Mouse (Mus musculus) C2C12 (cell line): ENCODE measurements around the gene Eif2s2. TPM values are rescaled to one million over a fixed set of nuclear protein-coding genes. Genes with fewer than 3 reads are reported as not detected.

Experiments
- H3K27me3 ChIP-seq: one replicate; pipeline ENCODE4 v1.6.1; 2011; ENCODE audit not compliant: control insufficient read depth, insufficient read depth, insufficient read length
- H3K36me3 ChIP-seq: one replicate; pipeline ENCODE4 v1.6.1; 2011; ENCODE audit not compliant: control insufficient read depth, insufficient read depth
- H3K4me3 ChIP-seq: one replicate; pipeline ENCODE4 v1.5.1; 2011; ENCODE audit warnings: mild to moderate bottlenecking, control low read depth; ENCODE audit not compliant: poor library complexity, insufficient read depth, severe bottlenecking
- H3K79me2 ChIP-seq: one replicate; pipeline ENCODE4 v1.6.1; 2011; ENCODE audit not compliant: control insufficient read depth, insufficient read depth
- H3K79me3 ChIP-seq: one replicate; pipeline ENCODE4 v1.6.1; 2011; ENCODE audit warnings: low read depth, control low read depth
- H3ac ChIP-seq: one replicate; pipeline ENCODE3; 2011; ENCODE audit warnings: low read depth; ENCODE audit not compliant: control insufficient read depth, insufficient read length
- CEBPB ChIP-seq: IDR thresholded peaks from one replicate; pipeline ENCODE4 v1.6.1; 2011; ENCODE audit warnings: low read depth, mild to moderate bottlenecking, control low read depth, moderate library complexity
- CTCF ChIP-seq: IDR thresholded peaks from one replicate; pipeline ENCODE4 v1.5.1; 2011; ENCODE audit not compliant: control insufficient read depth, insufficient read depth, insufficient read length
- FOSL1 ChIP-seq: IDR thresholded peaks from one replicate; pipeline ENCODE4 v1.8.0; 2011; ENCODE audit warnings: mild to moderate bottlenecking, low read length; ENCODE audit not compliant: poor library complexity, insufficient read depth, severe bottlenecking
- MAX ChIP-seq: IDR thresholded peaks from one replicate; pipeline ENCODE4 v1.6.1; 2011; ENCODE audit warnings: mild to moderate bottlenecking, control low read depth
- MYOD1 ChIP-seq: IDR thresholded peaks from one replicate; pipeline ENCODE4 v1.6.1; 2011; ENCODE audit warnings: low read depth; ENCODE audit not compliant: control insufficient read depth, insufficient read length
- MYOG ChIP-seq: IDR thresholded peaks from one replicate; pipeline ENCODE4 v1.6.1; 2011; ENCODE audit not compliant: control insufficient read depth, insufficient read length; ENCODE audit errors: extremely low read depth
- USF1 ChIP-seq: IDR thresholded peaks from one replicate; pipeline ENCODE4 v1.6.1; 2011; ENCODE audit warnings: low read depth, mild to moderate bottlenecking, control low read depth, moderate library complexity
- long read RNA-seq, 2 experiments: library from polyadenylated mRNA; unstranded; transcript quantifications; one replicate each; pipeline ENCODE4 v2.0.0; 2019 to 2020
- polyA plus RNA-seq: library from polyadenylated mRNA; unstranded; fragments of >200 nt; fragmentation: generic; extraction: Trizol; gene quantifications from one replicate; pipeline ENCODE4 v1.2.1, GENCODE M21; 2012; ENCODE audit warnings: missing spikeins

Eif2s2 gene
- 91.2 TPM for polyA plus RNA-seq
- long read RNA-seq, experiment 1, full-length matches to known transcripts = 353 of 472 reads
- long read RNA-seq, experiment 1, partial matches to known transcripts = 107 of 472 reads
- long read RNA-seq, experiment 1, other reads (novel, unspliced or antisense) = 12 of 472 reads
- long read RNA-seq, experiment 2, transcript Eif2s2-205 (10 exons, 2,312 nt) = minor isoform, 74 of 189 reads
- long read RNA-seq, experiment 2, transcript Eif2s2-201 (9 exons, 2,542 nt) = major isoform, 91 of 189 reads
- long read RNA-seq, experiment 2, partial matches to known transcripts = 11 of 189 reads
- long read RNA-seq, experiment 2, other reads (novel, unspliced or antisense) = 8 of 189 reads

GRCm38 (mm10) chr2:154892201-154893044 is at the start of gene Eif2s2:
Gene Eif2s2 (minus strand): TSS chr2:154892935.
- H3K79me2 ChIP-seq = peaks cover 53% of the 10 kb centered on the region
- no peaks in the 10 kb centered on the region for H3K27me3 ChIP-seq
- no peak for TF ChIP-seq USF1
- TF ChIP-seq MAX = peak; percentile 45
- no peak for TF ChIP-seq MYOD1
- TF ChIP-seq FOSL1 = no peak
- TF ChIP-seq CTCF = no peak
- TF ChIP-seq MYOG = no peak
- TF ChIP-seq CEBPB = peak; percentile 57
- peak within 1 kb of the TSS; percentile 94 for H3ac ChIP-seq
- peak within 1 kb of the TSS; percentile 99 for H3K4me3 ChIP-seq
- H3K79me3 ChIP-seq = peaks cover 51% of the 10 kb centered on the region
- H3K36me3 ChIP-seq = peaks cover 32% of the 10 kb centered on the region

DNA sequence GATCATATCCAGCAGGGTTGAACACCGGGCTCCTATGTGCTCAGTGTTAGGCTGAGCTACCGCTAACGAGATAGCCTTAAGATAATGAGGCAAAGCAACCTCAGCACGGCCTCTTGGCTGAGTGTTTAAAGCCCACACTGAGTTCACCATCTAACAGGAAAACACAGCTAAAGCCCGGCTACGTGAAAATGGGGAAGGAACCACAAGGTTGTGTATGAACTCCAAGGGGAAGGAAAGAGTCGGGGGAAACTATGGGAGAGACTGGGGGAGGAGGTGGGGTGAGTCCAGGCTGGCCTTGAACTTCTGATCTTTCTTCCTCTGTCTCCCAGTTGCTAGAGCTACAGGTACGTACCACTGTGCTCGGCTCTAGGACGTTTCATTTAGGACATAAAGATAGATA is 49.2 kb upstream of the Eif2s2 start:
- no peaks in the 10 kb centered on the region for H3K79me3 ChIP-seq
- H3K4me3 ChIP-seq = no peak overlapping the region
- H3K36me3 ChIP-seq = no peaks in the 10 kb centered on the region
- no peaks in the 10 kb centered on the region for H3K79me2 ChIP-seq
- H3K27me3 ChIP-seq = peaks cover 6% of the 10 kb centered on the region
- TF ChIP-seq MYOG (no peak), CTCF (no peak), USF1 (no peak), FOSL1 (no peak), MAX (no peak), MYOD1 (no peak), CEBPB (no peak)
- no peak overlapping the region for H3ac ChIP-seq

DNA sequence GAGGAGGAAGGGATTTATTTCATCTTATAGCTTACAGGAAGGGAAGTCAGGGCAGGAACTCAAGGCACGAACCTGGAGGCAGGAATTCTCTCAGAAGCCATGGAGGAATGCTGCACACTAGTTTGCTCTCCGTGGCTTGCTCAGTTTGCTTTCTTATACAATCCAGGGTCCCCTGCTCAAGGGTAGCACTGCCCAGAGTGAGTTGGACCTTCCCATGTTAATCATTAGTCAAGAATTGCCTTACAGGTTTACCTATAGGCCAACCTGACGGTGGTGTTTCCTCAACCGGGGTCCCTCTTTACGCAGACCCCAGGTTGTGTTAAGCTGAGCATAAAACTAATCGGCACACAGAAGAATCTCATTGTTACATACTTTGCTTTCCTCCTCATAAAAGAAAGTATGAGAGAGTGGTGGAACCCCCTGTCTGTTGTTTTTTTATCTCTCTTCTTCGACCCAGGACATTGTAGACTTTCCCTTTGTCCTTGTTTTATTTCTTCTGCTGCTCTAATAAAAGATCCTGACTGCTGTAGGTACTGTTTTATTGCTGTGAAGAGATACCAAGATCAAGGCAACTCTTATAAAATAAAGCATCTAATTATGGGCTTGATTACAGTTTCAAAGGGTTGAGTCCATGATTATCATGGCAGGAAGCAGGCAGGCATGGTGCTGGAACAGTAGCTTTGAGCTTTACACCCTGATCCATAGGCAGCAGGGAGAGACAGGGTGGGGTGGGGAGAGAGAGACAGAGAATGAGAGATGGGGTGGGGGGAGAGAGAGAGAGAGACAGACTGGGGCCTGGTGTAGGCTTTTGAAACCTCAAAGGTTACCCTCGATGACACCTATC is 45.0 kb upstream of the Eif2s2 start:
- Histone ChIP-seq H3K36me3 (no peaks in the 10 kb centered on the region), H3K79me3 (no peaks in the 10 kb centered on the region), H3K79me2 (no peaks in the 10 kb centered on the region), H3K27me3 (peaks cover 15% of the 10 kb centered on the region), H3ac (no peak overlapping the region), H3K4me3 (no peak overlapping the region)
- TF ChIP-seq CEBPB = no peak
- no peak for TF ChIP-seq USF1
- TF ChIP-seq MAX = no peak
- TF ChIP-seq MYOD1 = no peak
- TF ChIP-seq CTCF = no peak
- no peak for TF ChIP-seq FOSL1
- no peak for TF ChIP-seq MYOG

DNA sequence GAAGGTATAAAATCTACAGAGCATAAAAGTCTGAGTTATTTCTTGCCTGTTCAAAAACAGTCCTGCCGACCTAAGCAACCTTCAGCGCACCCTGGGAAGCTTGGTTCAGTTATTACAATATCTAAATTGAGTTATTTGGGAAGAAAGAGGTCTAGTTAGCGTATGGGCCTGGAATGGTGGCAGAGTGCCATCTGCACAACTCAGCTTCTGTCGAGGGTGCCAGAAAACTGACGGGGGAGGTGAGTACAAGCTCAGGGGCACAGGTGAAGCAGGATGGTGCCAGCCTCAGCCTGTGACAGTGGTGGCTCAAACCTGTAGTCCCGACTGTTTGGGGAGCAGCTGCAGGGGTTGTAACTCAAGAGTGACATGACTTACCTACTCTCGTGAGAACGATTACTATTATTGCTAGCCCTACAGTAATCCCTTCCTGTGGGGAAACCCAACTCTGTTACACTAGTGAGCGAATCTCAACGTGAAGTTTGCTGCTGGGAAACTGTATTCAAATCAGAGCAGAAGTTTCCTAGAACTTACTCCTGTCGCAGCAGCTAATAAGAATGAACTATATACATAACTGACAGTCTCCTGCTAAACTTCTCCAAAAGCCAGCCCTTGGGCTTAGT is 43.9 kb upstream of the Eif2s2 start:
- Histone ChIP-seq H3K4me3 (no peak overlapping the region), H3K27me3 (peaks cover 16% of the 10 kb centered on the region), H3K36me3 (no peaks in the 10 kb centered on the region), H3K79me2 (no peaks in the 10 kb centered on the region), H3K79me3 (no peaks in the 10 kb centered on the region), H3ac (no peak overlapping the region)
- TF ChIP-seq CEBPB (no peak), CTCF (no peak), MAX (no peak), MYOG (no peak), MYOD1 (no peak), USF1 (no peak), FOSL1 (no peak)

DNA sequence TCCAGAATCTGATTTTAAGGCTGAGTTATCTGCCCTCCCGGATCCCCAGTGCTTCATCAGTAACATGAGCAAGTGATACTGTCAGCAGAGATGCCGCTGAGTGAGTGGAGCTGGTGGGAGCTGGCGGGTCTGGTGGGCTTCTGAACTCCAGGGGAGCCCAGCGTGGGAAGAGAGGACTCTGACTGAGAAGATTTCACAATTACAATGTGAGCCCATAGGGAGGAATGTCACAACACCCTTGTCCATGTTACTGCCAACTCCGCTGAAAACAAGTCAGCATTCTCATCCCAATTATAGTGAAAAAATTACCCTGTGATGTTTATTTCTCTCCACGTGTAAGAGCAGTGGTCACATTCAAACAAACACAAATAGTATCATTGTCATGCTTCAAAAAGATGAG is 43.4 kb upstream of the Eif2s2 start:
- H3K27me3 ChIP-seq = peaks cover 19% of the 10 kb centered on the region
- H3K79me3 ChIP-seq = no peaks in the 10 kb centered on the region
- H3K79me2 ChIP-seq = no peaks in the 10 kb centered on the region
- no peak for TF ChIP-seq MAX
- H3K4me3 ChIP-seq = no peak overlapping the region
- no peaks in the 10 kb centered on the region for H3K36me3 ChIP-seq
- no peak overlapping the region for H3ac ChIP-seq
